Mouse (Mus musculus): ENCODE results near the gene Cdc14a. TPM values are rescaled to one million over a fixed set of nuclear protein-coding genes. Genes with fewer than 3 reads are reported as not detected.

Cdc14a gene
- total RNA-seq, 2 experiments from 2014 or later: 11.8 to 18.7 TPM

DNA sequence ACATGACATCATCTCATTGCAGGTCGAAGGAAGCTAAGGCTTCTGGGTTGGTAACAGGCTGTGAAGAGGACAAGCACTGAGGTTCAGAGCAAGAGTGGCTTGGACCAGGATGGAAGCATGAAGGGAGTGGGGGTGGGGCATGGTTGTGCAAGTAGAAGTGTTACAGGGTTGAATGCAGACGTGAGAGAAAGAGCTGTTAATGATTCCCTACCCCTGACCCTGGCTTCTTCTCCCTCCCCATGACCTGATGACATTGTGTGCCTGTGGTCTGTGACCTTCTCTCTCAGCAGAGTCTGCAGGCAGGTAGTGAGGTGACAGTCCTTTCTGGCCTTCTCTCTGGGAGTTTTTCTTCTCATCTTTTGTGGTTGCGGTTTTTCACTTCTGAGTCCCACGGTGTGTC lies 187.0 kb downstream of the Cdc14a start:
- no peak for ATAC-seq (replicated peaks; ENCODE audit: low FRiP score, low TSS enrichment, poor library complexity, severe bottlenecking)

DNA sequence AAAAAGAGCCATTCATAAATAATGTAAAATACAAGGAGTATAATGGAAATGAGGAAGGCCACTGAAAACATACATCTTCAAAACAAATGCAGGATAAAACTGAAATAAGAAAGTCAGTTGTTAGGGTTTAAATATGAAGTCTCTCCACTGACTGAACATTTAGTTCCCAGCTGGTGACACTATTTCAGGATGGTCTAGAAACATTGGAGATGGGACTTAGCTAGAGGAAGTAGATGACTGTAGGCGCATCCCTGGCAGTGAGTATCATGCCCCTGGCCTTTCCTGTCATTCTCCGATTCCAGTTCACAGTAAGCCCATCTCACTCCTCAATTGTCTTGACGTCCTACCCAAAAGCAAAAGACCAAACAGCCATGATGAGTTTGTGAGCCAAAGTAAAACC lies 190.3 kb downstream of the Cdc14a start:
- no peak for ATAC-seq (replicated peaks; ENCODE audit: low FRiP score, low TSS enrichment, poor library complexity, severe bottlenecking)

DNA sequence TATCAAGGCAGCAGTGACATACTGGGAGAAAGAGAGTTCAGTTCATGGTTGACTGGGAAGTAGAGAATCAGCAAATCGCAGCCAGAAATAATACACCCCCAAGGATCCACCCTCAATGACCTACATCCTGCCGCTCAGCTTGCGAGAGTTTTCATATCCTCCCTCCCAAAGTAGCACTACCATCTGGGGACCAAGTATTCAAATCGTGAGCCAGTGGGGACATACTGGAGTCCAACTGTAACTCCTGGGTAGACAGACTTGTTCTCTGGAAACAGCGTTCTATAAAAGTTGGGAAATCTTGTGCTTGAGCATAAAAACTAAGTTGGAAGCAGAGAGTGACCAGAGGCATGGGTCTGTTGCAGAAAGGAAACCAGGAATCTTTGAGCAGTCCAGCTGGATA lies 191.1 kb downstream of the Cdc14a start:
- no peak for ATAC-seq (replicated peaks; ENCODE audit: low FRiP score, low TSS enrichment, poor library complexity, severe bottlenecking)

DNA sequence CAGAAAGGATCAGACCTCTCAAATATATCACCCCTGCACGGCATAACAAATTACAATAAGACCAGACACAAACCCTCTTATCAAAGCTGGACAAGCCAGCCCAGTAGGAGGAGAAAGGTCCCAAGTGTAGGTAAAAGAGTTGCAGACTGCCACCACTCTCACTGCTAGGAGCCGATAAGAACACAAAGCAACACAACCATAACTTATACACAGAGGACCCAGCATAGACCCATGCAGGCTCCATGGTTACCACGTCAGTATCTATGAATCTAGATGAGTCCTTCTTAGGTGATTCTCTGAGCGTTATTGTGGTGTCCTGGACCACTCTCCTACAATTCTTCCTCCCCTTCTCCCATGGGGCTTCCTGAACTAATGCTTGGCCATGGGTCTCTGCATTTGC lies 194.5 kb downstream of the Cdc14a start:
- ATAC-seq (replicated peaks; ENCODE audit: low FRiP score, low TSS enrichment, poor library complexity, severe bottlenecking): no peak

DNA sequence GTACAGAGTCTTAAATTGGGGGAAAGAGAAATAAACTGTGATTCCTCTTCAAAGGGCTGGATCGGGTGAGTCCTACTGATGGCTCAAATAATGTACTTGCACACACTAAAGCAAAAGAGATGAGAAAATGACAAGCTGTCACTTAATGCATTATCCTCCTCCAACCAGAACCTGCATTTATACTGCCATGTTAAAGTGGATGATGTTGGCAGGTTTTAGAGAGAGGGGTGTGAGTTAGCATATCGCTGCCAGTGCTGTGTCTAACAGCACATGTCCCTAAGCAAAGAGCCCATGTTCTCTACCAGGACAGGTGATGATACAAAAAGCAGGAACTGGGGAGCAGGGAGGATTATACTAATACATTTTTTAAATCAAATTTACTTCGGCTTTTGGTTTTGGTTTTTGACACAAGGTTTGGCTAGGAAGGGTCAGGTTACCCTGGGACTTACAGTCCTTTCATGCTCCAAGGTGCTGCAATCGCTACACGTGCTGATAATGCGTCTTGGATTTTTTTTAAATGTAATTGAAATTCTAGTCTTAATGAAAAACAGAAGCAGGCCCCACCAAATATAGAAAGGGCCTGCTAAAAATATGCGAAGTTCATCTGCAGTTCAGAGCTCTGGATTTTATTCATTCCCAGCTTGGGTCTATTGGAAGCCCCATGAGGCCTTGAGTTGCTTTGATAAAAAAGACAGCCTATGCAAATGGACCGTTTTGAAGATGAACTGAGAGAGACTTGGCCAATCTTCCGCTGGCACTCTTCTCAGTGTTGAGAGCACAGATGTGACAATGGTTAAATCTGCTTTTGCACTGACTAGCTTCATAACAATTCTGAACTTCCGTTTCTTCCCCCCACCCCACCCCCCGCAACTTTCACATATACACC lies 195.2 kb downstream of the Cdc14a start:
- no peak for ATAC-seq (replicated peaks; ENCODE audit: low FRiP score, low TSS enrichment, poor library complexity, severe bottlenecking)

DNA sequence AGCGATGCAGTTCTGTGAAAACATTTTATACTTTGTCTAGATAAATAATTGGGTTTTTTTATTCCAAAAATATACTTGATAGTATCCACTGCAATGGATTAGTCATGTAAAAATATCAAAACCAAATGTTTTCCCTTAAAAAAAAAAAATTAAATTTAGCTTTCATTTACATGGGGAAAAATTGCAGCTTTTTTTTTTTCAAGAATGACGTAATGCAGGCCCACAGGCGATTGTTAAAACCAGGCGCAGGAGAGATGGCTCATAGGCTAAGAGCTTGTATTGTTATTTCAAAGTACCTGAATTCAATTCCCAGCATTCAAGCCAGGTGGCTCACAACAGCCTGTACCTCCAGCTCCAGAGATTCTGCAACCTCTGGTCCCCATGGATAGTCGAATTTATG lies 196.4 kb downstream of the Cdc14a start:
- no peak for ATAC-seq (replicated peaks; ENCODE audit: low FRiP score, low TSS enrichment, poor library complexity, severe bottlenecking)

DNA sequence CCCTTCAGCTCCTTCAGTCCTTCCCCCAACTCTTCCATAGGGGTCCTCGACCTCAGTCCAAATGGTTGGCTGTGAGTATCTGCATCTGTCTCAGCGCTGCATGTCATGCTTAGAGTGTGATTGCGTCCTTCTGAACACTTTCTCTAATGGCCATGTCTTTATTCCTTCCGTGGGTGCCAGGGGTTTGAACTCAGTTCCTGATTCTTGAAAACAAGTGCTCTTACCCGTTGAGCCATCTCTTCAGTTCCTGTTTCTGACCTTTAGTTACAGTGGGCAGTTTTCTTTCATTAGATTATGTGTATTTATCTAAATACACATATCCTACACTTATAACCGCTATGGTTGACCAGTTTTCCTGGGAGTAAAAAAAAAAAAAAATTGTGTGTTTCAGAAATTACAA lies 196.9 kb downstream of the Cdc14a start:
- no peak for ATAC-seq (replicated peaks; ENCODE audit: low FRiP score, low TSS enrichment, poor library complexity, severe bottlenecking)

Other genes starting within 250 kb of the Cdc14a start
- gene Gpr88, start 170.5 kb downstream of the Cdc14a start, total RNA-seq (2014; fragmentation: Nextera tagmentation): not detected in 2 replicates
- not detected in 2 replicates for gene Gpr88, start 170.5 kb downstream of the Cdc14a start, total RNA-seq (2017)
- 42.4 and 60.1 TPM in 2 replicates for gene Rtca, start 84.2 kb upstream of the Cdc14a start, total RNA-seq (2014; fragmentation: Nextera tagmentation)
- gene Rtca, start 84.2 kb upstream of the Cdc14a start, total RNA-seq (2017): 44.6 and 45.9 TPM in 2 replicates
- 3.8 and 6.4 TPM in 2 replicates for gene Dbt, start 89.0 kb upstream of the Cdc14a start, total RNA-seq (2014; fragmentation: Nextera tagmentation)
- gene Dbt, start 89.0 kb upstream of the Cdc14a start, total RNA-seq (2017): 10.5 and 15.7 TPM in 2 replicates
- 0.37 TPM in 1 of 2 replicates, not detected in the other for gene Lrrc39, start 138.9 kb upstream of the Cdc14a start, total RNA-seq (2014; fragmentation: Nextera tagmentation)
- 0.23 and 0.61 TPM in 2 replicates for gene Lrrc39, start 138.9 kb upstream of the Cdc14a start, total RNA-seq (2017)
- 20.1 and 23.1 TPM in 2 replicates for gene Sass6, start 170.9 kb upstream of the Cdc14a start, total RNA-seq (2014; fragmentation: Nextera tagmentation)
- gene Sass6, start 170.9 kb upstream of the Cdc14a start, total RNA-seq (2017): 38.0 and 65.1 TPM in 2 replicates
- 39.6 and 46.7 TPM in 2 replicates for gene Trmt13, start 190.6 kb upstream of the Cdc14a start, total RNA-seq (2014; fragmentation: Nextera tagmentation)
- 26.6 and 34.2 TPM in 2 replicates for gene Trmt13, start 190.6 kb upstream of the Cdc14a start, total RNA-seq (2017)
- gene Mfsd14a, start 238.6 kb upstream of the Cdc14a start, total RNA-seq (2014; fragmentation: Nextera tagmentation): 50.7 and 53.6 TPM in 2 replicates
- gene Mfsd14a, start 238.6 kb upstream of the Cdc14a start, total RNA-seq (2017): 83.2 and 95.4 TPM in 2 replicates